Mouse (Mus musculus) gastrocnemius, adult 18-20 months (tissue): ENCODE data around the gene Teddm2. TPM values are rescaled to one million over a fixed set of nuclear protein-coding genes. Genes with fewer than 3 reads are reported as not detected.

Source experiments
- DNase-seq: peaks from one replicate; pipeline ENCODE4 v3.0.0; 2021; ENCODE audit warnings: low spot score
- microRNA-seq: library from miRNA; unstranded; fragments of <30 nt; microRNA quantifications from one replicate; pipeline ENCODE4 v1.2.0, GENCODE M21; 2021
- total RNA-seq, 2 experiments: library from RNA; stranded (reverse); gene quantifications; 2 replicates each; pipeline ENCODE4 v1.2.3; 2021

Teddm2 gene
- total RNA-seq, 2 experiments from 2014 or later = 1.5 to 2.5 TPM

DNA sequence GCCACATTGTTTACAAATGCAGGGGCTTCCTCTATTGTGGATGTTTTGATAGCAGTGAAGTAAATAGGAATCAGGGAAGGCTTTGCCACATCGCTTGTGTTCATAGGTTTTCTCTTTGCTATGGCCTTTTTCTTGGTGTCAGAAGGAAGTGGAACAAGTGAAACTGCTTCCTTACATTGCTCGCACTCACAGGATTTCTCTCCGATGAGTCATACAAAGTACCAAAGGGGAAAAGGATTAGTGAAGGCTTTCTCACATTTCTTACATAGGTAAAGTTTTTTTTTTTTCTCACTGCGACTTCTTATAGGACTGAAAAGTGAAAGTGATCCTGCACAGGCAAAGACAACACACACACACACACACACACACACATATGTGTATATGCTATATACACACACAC lies 64.0 kb downstream of the Teddm2 start:
- DNase-seq = no peak

DNA sequence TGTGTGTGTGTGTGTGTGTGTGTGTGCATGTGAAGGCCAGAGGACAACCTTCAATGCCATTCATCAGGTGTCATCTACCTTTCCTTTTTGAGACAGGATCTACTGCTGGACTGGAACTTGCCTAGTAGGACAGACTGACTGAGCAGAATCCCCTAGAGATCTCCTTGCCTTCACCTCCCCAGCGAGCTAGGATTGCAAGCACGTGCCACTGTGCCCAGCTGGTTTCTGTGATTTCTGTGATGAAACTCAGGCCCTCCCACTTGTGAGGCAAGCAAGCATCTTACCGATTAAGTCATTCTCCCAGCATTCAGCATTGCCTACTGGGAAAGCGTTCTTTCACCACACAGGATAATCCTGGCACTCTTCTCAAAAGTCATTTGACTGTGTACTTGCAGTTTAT lies 69.3 kb downstream of the Teddm2 start:
- DNase-seq = no peak

DNA sequence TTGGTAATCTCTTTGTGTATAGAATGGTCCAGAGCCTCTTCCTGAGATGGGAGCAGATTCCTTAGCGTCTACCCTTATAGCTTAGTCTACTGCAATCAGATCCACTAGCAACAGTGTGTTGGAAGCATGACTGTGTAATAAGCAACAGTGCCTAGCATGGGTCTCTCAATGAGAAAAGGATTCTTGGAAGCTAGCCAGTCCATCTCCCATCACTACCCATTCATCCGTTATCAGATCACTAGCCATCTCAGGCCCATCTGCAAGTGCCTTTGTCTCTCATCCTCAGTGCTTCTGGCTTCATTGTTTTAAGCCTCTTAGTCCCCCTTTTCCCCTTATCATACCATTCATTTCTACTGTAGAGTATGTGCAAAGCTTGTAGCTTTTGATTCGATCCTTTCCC lies 79.8 kb downstream of the Teddm2 start:
- DNase-seq = no peak

DNA sequence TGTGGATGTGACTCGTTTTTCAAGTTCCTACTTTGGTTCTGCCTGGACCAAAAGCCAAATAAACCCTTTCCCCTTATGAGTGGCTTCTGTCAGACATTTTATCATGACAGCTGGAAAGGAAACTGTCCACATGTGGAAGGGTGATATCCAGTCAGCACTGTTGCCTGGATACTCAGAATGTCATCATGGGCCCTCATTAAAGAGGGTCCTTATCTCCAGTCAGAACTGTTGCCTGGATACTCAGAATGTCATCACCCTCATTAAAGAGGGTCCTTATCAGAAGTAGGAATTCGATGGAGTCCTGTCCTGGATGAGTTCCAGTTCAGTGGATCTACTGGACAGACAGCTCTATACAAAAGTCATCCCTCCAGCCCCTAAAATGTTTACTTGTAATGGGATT lies 85.8 kb downstream of the Teddm2 start:
- no peak for DNase-seq

DNA sequence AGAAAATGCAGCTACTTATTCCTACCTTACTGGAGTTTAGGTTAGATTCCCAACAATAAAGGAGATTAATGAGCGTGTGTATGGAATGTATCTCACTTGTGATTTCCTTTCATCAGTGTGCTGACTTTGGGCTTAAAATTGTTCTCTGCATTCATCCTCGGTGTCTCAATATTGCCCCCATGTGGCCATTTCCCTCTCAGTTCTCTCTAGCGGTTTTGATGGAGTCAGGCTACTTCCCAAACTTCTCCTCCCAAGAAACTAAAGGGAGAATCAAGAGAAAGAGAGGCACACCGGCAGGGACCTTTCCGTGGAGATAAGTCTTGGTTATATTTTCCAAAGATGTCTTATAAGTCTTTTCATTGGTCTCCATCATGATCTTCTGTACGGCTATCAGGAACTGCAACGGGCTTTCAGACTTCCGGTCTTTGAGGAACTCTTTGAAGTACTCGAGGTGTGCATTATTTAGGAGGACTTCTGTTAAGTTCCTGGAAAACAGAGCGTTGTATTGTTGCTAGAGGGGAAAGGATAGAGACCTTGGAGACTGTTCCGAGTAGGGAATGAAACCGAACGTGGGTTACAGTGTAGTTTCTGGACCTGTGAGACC lies 92.5 kb downstream of the Teddm2 start:
- DNase-seq = peak; percentile 61

DNA sequence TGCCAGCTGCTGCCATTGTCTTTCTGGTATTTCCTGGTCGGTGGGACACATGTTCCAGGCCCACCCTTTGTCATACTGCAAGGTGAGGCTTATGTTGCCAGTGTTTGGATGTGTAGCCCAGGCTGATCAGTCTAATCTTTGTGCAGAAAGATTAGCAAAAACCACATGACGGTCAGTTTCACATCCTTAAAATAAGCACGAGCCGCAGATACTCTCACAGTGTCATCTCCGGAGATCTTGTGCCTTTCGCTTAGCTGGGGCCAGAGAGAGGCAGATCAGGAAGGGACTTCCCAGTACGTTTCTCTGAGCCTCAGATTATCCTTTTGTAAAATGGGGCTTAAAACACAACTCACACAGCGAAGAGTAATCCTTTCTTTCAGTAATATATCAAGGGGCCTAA lies 96.5 kb downstream of the Teddm2 start:
- DNase-seq = no peak

DNA sequence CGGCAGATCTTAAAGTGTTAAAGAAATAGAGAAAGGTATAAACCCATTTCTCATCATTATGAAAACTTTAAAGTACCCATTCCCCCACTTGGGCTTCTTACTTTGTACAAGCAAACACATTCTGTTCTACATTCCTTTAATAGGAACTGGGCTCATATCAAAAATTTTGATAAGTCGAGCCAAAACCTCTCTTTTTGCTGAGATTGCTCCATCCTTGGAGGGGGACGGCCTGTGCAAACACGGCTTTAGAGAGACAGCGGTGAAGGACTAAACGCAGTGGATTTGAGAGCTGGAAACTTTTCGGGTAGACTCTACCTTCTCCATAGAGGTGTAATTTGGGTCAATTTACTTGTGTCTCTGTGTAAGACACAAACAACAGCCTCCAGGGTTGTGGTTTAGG lies 97.3 kb downstream of the Teddm2 start:
- peak; percentile 15 for DNase-seq

Small RNA genes lying within 50 kb of the gene (microRNA-seq; reads per million reads assigned to microRNA genes)
- 10.6 reads per million, percentile 25 among the genes with 10 or more reads in this experiment for gene Mir8114

Other genes with a start within 250 kb of the Teddm2 start
- gene Rgs8, start 247.2 kb downstream of the Teddm2 start, total RNA-seq = not detected
- gene Rgs16, start 159.9 kb downstream of the Teddm2 start, total RNA-seq = under 1 TPM; 0.81 to 0.87 TPM
- gene Rnasel, start 150.8 kb downstream of the Teddm2 start, total RNA-seq = 1 to 10 TPM in 1 of 2 experiments, under 1 TPM in 1; 0.87 to 1.5 TPM
- under 1 TPM; 0.09 to 0.11 TPM for gene Rgsl1, start 56.1 kb downstream of the Teddm2 start, total RNA-seq
- not detected for gene Teddm1b, start 25.9 kb downstream of the Teddm2 start, total RNA-seq
- not detected for gene Teddm1a, start 8.5 kb downstream of the Teddm2 start, total RNA-seq
- 100 to 1,000 TPM; 295 to 614 TPM for gene Glul, start 284 bp downstream of the Teddm2 start, total RNA-seq